Mouse (Mus musculus): Measurements from ENCODE around the gene Actr5.

DNA sequence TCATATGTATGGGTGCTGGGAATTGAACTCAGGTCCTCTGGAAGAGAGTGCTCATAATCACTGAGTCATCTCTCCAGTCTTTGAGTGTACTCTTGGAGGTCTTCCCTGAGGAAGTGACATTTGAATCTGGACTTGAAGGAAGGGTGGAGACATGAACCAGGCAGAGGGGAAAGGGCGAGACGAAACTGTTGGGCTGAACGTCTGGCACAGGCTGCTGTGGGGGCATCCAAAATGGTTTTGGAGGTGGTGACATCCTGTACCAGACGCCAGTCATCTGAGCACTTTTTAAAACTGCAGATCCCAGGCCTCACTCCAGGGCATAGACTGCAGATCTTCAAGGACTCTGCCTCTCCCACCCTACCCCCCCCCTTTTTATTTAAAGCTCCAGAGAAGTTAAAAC is 31.1 kb downstream of the Actr5 start:
- TF ChIP-seq EP300 (IDR thresholded peaks at IDR 0.05; ENCODE audit: low read depth) (no peak), CTCF (IDR thresholded peaks at IDR 0.05; ENCODE audit: low read depth) (no peak)

Measured in liver, embryonic 14.5 days (tissue).